Mouse (Mus musculus): ENCODE measurements around the gene Per2.

DNA sequence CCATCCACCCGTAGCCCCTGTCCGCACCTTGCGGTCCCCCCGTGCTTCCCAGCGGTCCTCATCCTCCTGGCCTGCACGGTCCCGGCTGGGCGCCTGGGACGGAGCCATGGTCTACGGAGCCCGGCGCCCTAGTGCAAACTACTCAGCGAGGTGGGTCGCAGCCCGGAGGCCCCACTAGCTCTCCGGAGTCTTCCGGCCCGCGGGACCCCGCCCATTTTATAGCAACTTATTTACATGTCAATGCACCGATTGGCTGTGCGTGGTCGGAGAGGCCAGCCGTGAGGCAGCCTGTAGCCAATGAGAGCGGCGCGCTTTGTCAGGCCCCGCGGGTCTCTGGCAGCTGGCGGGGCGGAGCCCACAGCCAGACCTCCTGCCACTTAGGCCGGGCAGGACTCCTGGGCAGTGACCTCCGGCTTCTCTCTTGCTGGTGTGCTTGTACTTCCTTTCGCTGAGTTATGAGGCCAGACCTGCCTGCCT, 46.1 kb downstream of the Per2 start:
- TF ChIP-seq GATA1 (IDR thresholded peaks at IDR 0.05; ENCODE audit: low read length): no peak
- TF ChIP-seq TAL1 (IDR thresholded peaks at IDR 0.05; ENCODE audit: low read length): no peak
